Mouse (Mus musculus) neutrophil, adult 83 days (primary cell): ENCODE results near the gene Tmem218. TPM values are rescaled to one million over a fixed set of nuclear protein-coding genes. Genes with fewer than 3 reads are reported as not detected.

ENCODE experiments used
- total RNA-seq, 2 experiments: library from RNA; stranded (reverse); gene quantifications; one replicate each; pipeline ENCODE4 v1.2.4; 2023

Gene Tmem218
- total RNA-seq, result 1 to 10 TPM; 1.2 to 2.1 TPM

GRCm38 (mm10) chr9:37207929-37208411 lies at the start of gene Tmem218:
Gene Tmem218, plus strand, starts transcription at chr9:37208223.

GRCm38 (mm10) chr9:37255149-37255888 lies 47.3 kb downstream of the Tmem218 start, which contains the start of gene Slc37a2:
Gene Slc37a2, minus strand, starts transcription at chr9:37255738.

Other genes with a start within 250 kb of the Tmem218 start
- 1 to 10 TPM; 6.9 to 7.5 TPM for gene Pknox2, start 60.8 kb upstream of the Tmem218 start, total RNA-seq
- gene Slc37a2, start 47.5 kb downstream of the Tmem218 start, total RNA-seq, result 10 to 100 TPM; 11.5 to 12.8 TPM
- gene Ccdc15, start 140.2 kb downstream of the Tmem218 start, total RNA-seq, result 10 to 100 TPM in 1 of 2 experiments, 1 to 10 TPM in 1; 8.8 to 10.5 TPM
- not detected for gene Hepacam, start 159.1 kb downstream of the Tmem218 start, total RNA-seq
- under 1 TPM; 0.13 to 0.20 TPM for gene Robo4, start 193.7 kb downstream of the Tmem218 start, total RNA-seq
- gene Robo3, start 225.0 kb downstream of the Tmem218 start, total RNA-seq, result under 1 TPM in 1 of 2 experiments, not detected in 1; 0.15 TPM